Mouse (Mus musculus): ENCODE results near the gene Por. TPM values are rescaled to one million over a fixed set of nuclear protein-coding genes. Genes with fewer than 3 reads are reported as not detected.

The Por gene
- polyA plus RNA-seq, 1 experiment from 2014 or later = 99.4 TPM

GRCm38 (mm10) chr5:135719586-135720120 is 49.8 kb downstream of the Por start:
- H3K9ac ChIP-seq = no peak overlapping the region
- no peak overlapping the region for H3K4me3 ChIP-seq
- no peaks in the 10 kb centered on the region for H3K9me3 ChIP-seq
- H3K27ac ChIP-seq = no peak overlapping the region
- H3K27me3 ChIP-seq = no peaks in the 10 kb centered on the region
- peaks cover 11% of the 10 kb centered on the region for H3K4me1 ChIP-seq
- ATAC-seq (ENCODE audit: insufficient number of reproducible peaks, insufficient read depth, low FRiP score, low TSS enrichment) = no peak
- 84% methylated on average over 10 of the region's 10 CpGs for WGBS
- no peak overlapping the region for H3K4me2 ChIP-seq (replicated peaks)
- H3K36me3 ChIP-seq = peaks cover 39% of the 10 kb centered on the region

- Histone ChIP-seq H3K36me3 (peaks cover 39% of the 10 kb centered on the region), H3K27ac (no peak overlapping the region), H3K27me3 (no peaks in the 10 kb centered on the region), H3K4me1 (peaks cover 16% of the 10 kb centered on the region), H3K4me3 (no peak overlapping the region), H3K4me2 (replicated peaks) (no peak overlapping the region), H3K9me3 (no peaks in the 10 kb centered on the region), H3K9ac (0 out of 2 replicates have a peak overlapping the region, but pooled peaks have one; percentile 4)
- WGBS = 90% methylated on average over 3 of the region's 3 CpGs
- no peak for ATAC-seq (ENCODE audit: insufficient number of reproducible peaks, insufficient read depth, low FRiP score, low TSS enrichment)
Measured at GRCm38 (mm10) chr5:135720121-135720520, 50.3 kb downstream of the Por start.

GRCm38 (mm10) chr5:135721076-135721475 is 51.2 kb downstream of the Por start:
- WGBS = 89% methylated on average over 8 of the region's 8 CpGs
- peaks cover 32% of the 10 kb centered on the region for H3K36me3 ChIP-seq
- no peak overlapping the region for H3K9ac ChIP-seq
- H3K4me2 ChIP-seq (replicated peaks) = no peak overlapping the region
- no peak overlapping the region for H3K4me3 ChIP-seq
- H3K9me3 ChIP-seq = no peaks in the 10 kb centered on the region
- ATAC-seq (ENCODE audit: insufficient number of reproducible peaks, insufficient read depth, low FRiP score, low TSS enrichment) = no peak
- H3K27me3 ChIP-seq = no peaks in the 10 kb centered on the region
- H3K4me1 ChIP-seq = peaks cover 25% of the 10 kb centered on the region
- H3K27ac ChIP-seq = no peak overlapping the region

- Histone ChIP-seq H3K9ac (no peak overlapping the region), H3K36me3 (peaks cover 22% of the 10 kb centered on the region), H3K4me1 (peaks cover 36% of the 10 kb centered on the region), H3K4me2 (replicated peaks) (no peak overlapping the region), H3K27me3 (no peaks in the 10 kb centered on the region), H3K9me3 (no peaks in the 10 kb centered on the region), H3K27ac (no peak overlapping the region), H3K4me3 (no peak overlapping the region)
- 85% methylated on average over 11 of the region's 11 CpGs for WGBS
- no peak for ATAC-seq (ENCODE audit: insufficient number of reproducible peaks, insufficient read depth, low FRiP score, low TSS enrichment)
Measured at GRCm38 (mm10) chr5:135722121-135722520, 52.3 kb downstream of the Por start.

- no peak for ATAC-seq (ENCODE audit: insufficient number of reproducible peaks, insufficient read depth, low FRiP score, low TSS enrichment)
- H3K4me2 ChIP-seq (replicated peaks) = no peak overlapping the region
- WGBS = 68% methylated on average over 3 of the region's 3 CpGs
- peak overlapping the region; percentile 46; the same call in 1 of the 2 replicates for H3K27ac ChIP-seq
- peaks cover 17% of the 10 kb centered on the region; the same call in 1 of the 2 replicates for H3K36me3 ChIP-seq
- no peak overlapping the region for H3K9ac ChIP-seq
- no peak overlapping the region for H3K4me3 ChIP-seq
- H3K4me1 ChIP-seq = peaks cover 40% of the 10 kb centered on the region
- H3K27me3 ChIP-seq = no peaks in the 10 kb centered on the region
- H3K9me3 ChIP-seq = no peaks in the 10 kb centered on the region
Measured at GRCm38 (mm10) chr5:135723165-135723751, 53.4 kb downstream of the Por start.

- H3K27me3 ChIP-seq = no peaks in the 10 kb centered on the region
- H3K4me3 ChIP-seq = no peak overlapping the region
- 7% methylated on average over 9 of the region's 9 CpGs for WGBS
- H3K4me1 ChIP-seq = peaks cover 40% of the 10 kb centered on the region
- H3K9ac ChIP-seq = peak overlapping the region; percentile 44; the same call in 1 of the 2 replicates
- H3K9me3 ChIP-seq = no peaks in the 10 kb centered on the region
- peak overlapping the region; percentile 47 for H3K4me2 ChIP-seq (replicated peaks)
- peak overlapping the region; percentile 93 for H3K27ac ChIP-seq
- peaks cover 18% of the 10 kb centered on the region for H3K36me3 ChIP-seq
- ATAC-seq (ENCODE audit: insufficient number of reproducible peaks, insufficient read depth, low FRiP score, low TSS enrichment) = peak; percentile 75
Measured at GRCm38 (mm10) chr5:135724536-135725322, 54.9 kb downstream of the Por start.

- no peaks in the 10 kb centered on the region for H3K9me3 ChIP-seq
- H3K36me3 ChIP-seq = peaks cover 24% of the 10 kb centered on the region
- peak overlapping the region; percentile 44 for H3K9ac ChIP-seq
- peak overlapping the region; percentile 22 for H3K4me3 ChIP-seq
- H3K27ac ChIP-seq = peak overlapping the region; percentile 93
- WGBS = 3% methylated on average over 8 of the region's 8 CpGs
- ATAC-seq (ENCODE audit: insufficient number of reproducible peaks, insufficient read depth, low FRiP score, low TSS enrichment) = peak; percentile 82
- no peaks in the 10 kb centered on the region for H3K27me3 ChIP-seq
- peak overlapping the region; percentile 47 for H3K4me2 ChIP-seq (replicated peaks)
- H3K4me1 ChIP-seq = peaks cover 40% of the 10 kb centered on the region
Measured at GRCm38 (mm10) chr5:135725391-135725841, 55.6 kb downstream of the Por start.

GRCm38 (mm10) chr5:135725991-135726390 is 56.2 kb downstream of the Por start:
- H3K27ac ChIP-seq = peak overlapping the region; percentile 93
- H3K27me3 ChIP-seq = no peaks in the 10 kb centered on the region
- 29% methylated on average over 6 of the region's 6 CpGs for WGBS
- peak overlapping the region; percentile 47 for H3K4me2 ChIP-seq (replicated peaks)
- ATAC-seq (ENCODE audit: insufficient number of reproducible peaks, insufficient read depth, low FRiP score, low TSS enrichment) = no peak
- H3K4me3 ChIP-seq = peak overlapping the region; percentile 22
- peak overlapping the region; percentile 44 for H3K9ac ChIP-seq
- H3K9me3 ChIP-seq = no peaks in the 10 kb centered on the region
- peaks cover 27% of the 10 kb centered on the region for H3K36me3 ChIP-seq
- H3K4me1 ChIP-seq = peaks cover 40% of the 10 kb centered on the region

GRCm38 (mm10) chr5:135726641-135727346 is 57.0 kb downstream of the Por start:
- 76% methylated on average over 2 of the region's 2 CpGs for WGBS
- ATAC-seq (ENCODE audit: insufficient number of reproducible peaks, insufficient read depth, low FRiP score, low TSS enrichment) = no peak
- no peaks in the 10 kb centered on the region for H3K9me3 ChIP-seq
- no peak overlapping the region for H3K9ac ChIP-seq
- H3K4me2 ChIP-seq (replicated peaks) = peak overlapping the region; percentile 47
- H3K4me1 ChIP-seq = peaks cover 40% of the 10 kb centered on the region
- no peak overlapping the region for H3K4me3 ChIP-seq
- peaks cover 35% of the 10 kb centered on the region for H3K36me3 ChIP-seq
- H3K27me3 ChIP-seq = no peaks in the 10 kb centered on the region
- H3K27ac ChIP-seq = peak overlapping the region; percentile 93

- 89% methylated on average over 9 of the region's 9 CpGs for WGBS
- Histone ChIP-seq H3K9ac (no peak overlapping the region), H3K4me3 (no peak overlapping the region), H3K4me1 (peaks cover 40% of the 10 kb centered on the region), H3K27me3 (no peaks in the 10 kb centered on the region), H3K27ac (no peak overlapping the region), H3K9me3 (no peaks in the 10 kb centered on the region), H3K36me3 (peaks cover 46% of the 10 kb centered on the region), H3K4me2 (replicated peaks) (no peak overlapping the region)
- ATAC-seq (ENCODE audit: insufficient number of reproducible peaks, insufficient read depth, low FRiP score, low TSS enrichment) = no peak
Measured at GRCm38 (mm10) chr5:135727871-135728270, 58.0 kb downstream of the Por start.

GRCm38 (mm10) chr5:135728361-135728760 is 58.5 kb downstream of the Por start:
- H3K36me3 ChIP-seq = peaks cover 51% of the 10 kb centered on the region
- peaks cover 37% of the 10 kb centered on the region for H3K4me1 ChIP-seq
- H3K4me2 ChIP-seq (replicated peaks) = no peak overlapping the region
- no peak overlapping the region for H3K27ac ChIP-seq
- no peak for ATAC-seq (ENCODE audit: insufficient number of reproducible peaks, insufficient read depth, low FRiP score, low TSS enrichment)
- no peak overlapping the region for H3K4me3 ChIP-seq
- no peaks in the 10 kb centered on the region for H3K27me3 ChIP-seq
- no peaks in the 10 kb centered on the region for H3K9me3 ChIP-seq
- H3K9ac ChIP-seq = no peak overlapping the region
- WGBS = 90% methylated on average over 13 of the region's 13 CpGs

Measured in embryonic facial prominence, embryonic 12.5 days (tissue).